Mouse (Mus musculus) intestine, postnatal 0 days (tissue): ENCODE results near the gene Gfra1. TPM values are rescaled to one million over a fixed set of nuclear protein-coding genes. Genes with fewer than 3 reads are reported as not detected.

Experiments used
- ATAC-seq: fragments of 200-750 bp; cut with Nextera tagmentation; 2 replicates; pipeline ENCODE4 v1.8.0; 2017; ENCODE audit warnings: mild to moderate bottlenecking, moderate TSS enrichment, moderate library complexity
- H3K27ac ChIP-seq: fragments of 300-500 bp; sonication (generic); 2 replicates; pipeline ENCODE4 v1.5.1; 2014; ENCODE audit warnings: mild to moderate bottlenecking, low read depth, low read length, moderate library complexity
- H3K27me3 ChIP-seq: fragments of 300-500 bp; sonication (generic); replicated peaks from 2 replicates; pipeline ENCODE4 v1.6.1; 2014; ENCODE audit warnings: low read length, mixed read lengths; ENCODE audit not compliant: control insufficient read depth, insufficient read depth
- H3K36me3 ChIP-seq: fragments of 300-500 bp; sonication (generic); 2 replicates; pipeline ENCODE4 v1.6.1; 2014; ENCODE audit warnings: mild to moderate bottlenecking, moderate library complexity; ENCODE audit not compliant: control insufficient read depth, insufficient read depth
- H3K4me1 ChIP-seq: fragments of 300-500 bp; sonication (generic); replicated peaks from 2 replicates; pipeline ENCODE4 v1.6.1; 2014; ENCODE audit warnings: antibody characterized with exemption, low read length, mixed read lengths; ENCODE audit not compliant: control insufficient read depth, insufficient read depth
- H3K4me2 ChIP-seq: fragments of 300-500 bp; sonication (generic); replicated peaks from 2 replicates; pipeline ENCODE4 v1.6.1; 2014; ENCODE audit warnings: low read depth, mild to moderate bottlenecking, moderate library complexity
- H3K4me3 ChIP-seq: fragments of 300-500 bp; sonication (generic); 2 replicates; pipeline ENCODE4 v1.5.1; 2014; ENCODE audit warnings: low read depth, low read length
- H3K9ac ChIP-seq: fragments of 300-500 bp; sonication (generic); 2 replicates; pipeline ENCODE4 v1.6.1; 2014; ENCODE audit warnings: mild to moderate bottlenecking, low read depth, low read length
- H3K9me3 ChIP-seq: fragments of 300-500 bp; sonication (generic); 2 replicates; pipeline ENCODE4 v1.6.1; 2016; ENCODE audit warnings: mixed run types; ENCODE audit not compliant: control insufficient read depth
- CTCF ChIP-seq: sonication (generic); IDR thresholded peaks from 2 replicates; pipeline ENCODE4 v1.5.1; 2016; ENCODE audit warnings: low read depth, mild to moderate bottlenecking, control low read depth, antibody characterized with exemption, moderate library complexity
- WGBS: fragments of 180-500 bp; shearing (Covaris S2); extraction: QIAGEN DNeasy Blood & Tissue Kit; methylation state at CpG from one replicate; pipeline ENCODE4 v1.1.7; 2014; 5-methylcytosine and 5-hydroxymethylcytosine counted together
- polyA plus RNA-seq: library from polyadenylated mRNA; unstranded; fragments of >200 nt; fragmentation: Nextera tagmentation; extraction: Ambion mirVana; gene quantifications from 2 replicates; pipeline ENCODE4 v1.2.1, GENCODE M21; 2015

Gfra1 gene
- polyA plus RNA-seq, 1 experiment from 2014 or later, result 4.9 TPM

GRCm38 (mm10) chr19:58391796-58392195 is 63.9 kb downstream of the Gfra1 start:
- H3K27ac ChIP-seq, result no peak overlapping the region
- no peaks in the 10 kb centered on the region for H3K27me3 ChIP-seq
- H3K4me1 ChIP-seq, result no peaks in the 10 kb centered on the region; the same call in 1 of the 2 replicates
- H3K4me2 ChIP-seq, result no peak overlapping the region
- TF ChIP-seq CTCF, result no peak
- no peak overlapping the region for H3K4me3 ChIP-seq
- no peaks in the 10 kb centered on the region for H3K9me3 ChIP-seq
- no peaks in the 10 kb centered on the region for H3K36me3 ChIP-seq
- no peak for ATAC-seq
- 72% methylated on average over 5 of the region's 5 CpGs for WGBS
- no peak overlapping the region for H3K9ac ChIP-seq

- H3K9me3 ChIP-seq, result no peaks in the 10 kb centered on the region
- no peak overlapping the region for H3K4me3 ChIP-seq
- H3K27ac ChIP-seq, result no peak overlapping the region
- WGBS, result 81% methylated on average over 8 of the region's 8 CpGs
- no peaks in the 10 kb centered on the region for H3K4me1 ChIP-seq
- H3K27me3 ChIP-seq, result no peaks in the 10 kb centered on the region
- no peak for ATAC-seq
- no peaks in the 10 kb centered on the region for H3K36me3 ChIP-seq
- no peak overlapping the region for H3K9ac ChIP-seq
- H3K4me2 ChIP-seq, result no peak overlapping the region
- TF ChIP-seq CTCF, result no peak
Observed at GRCm38 (mm10) chr19:58389466-58389865, 66.2 kb downstream of the Gfra1 start.

- no peaks in the 10 kb centered on the region for H3K4me1 ChIP-seq
- ATAC-seq, result no peak
- no peaks in the 10 kb centered on the region for H3K27me3 ChIP-seq
- no peaks in the 10 kb centered on the region for H3K9me3 ChIP-seq
- no peaks in the 10 kb centered on the region for H3K36me3 ChIP-seq
- no peak overlapping the region for H3K27ac ChIP-seq
- no peak overlapping the region for H3K4me3 ChIP-seq
- H3K9ac ChIP-seq, result no peak overlapping the region
- WGBS, result 91% methylated on average over 18 of the region's 18 CpGs
- no peak for TF ChIP-seq CTCF
- H3K4me2 ChIP-seq, result no peak overlapping the region
Observed at GRCm38 (mm10) chr19:58388851-58389447, 66.8 kb downstream of the Gfra1 start.

GRCm38 (mm10) chr19:58383273-58383672 is 72.4 kb downstream of the Gfra1 start:
- WGBS, result 56% methylated on average over 3 of the region's 3 CpGs
- Histone ChIP-seq H3K27ac (no peak overlapping the region), H3K4me3 (no peak overlapping the region), H3K9ac (no peak overlapping the region), H3K27me3 (no peaks in the 10 kb centered on the region), H3K36me3 (no peaks in the 10 kb centered on the region), H3K4me2 (no peak overlapping the region), H3K4me1 (no peaks in the 10 kb centered on the region), H3K9me3 (no peaks in the 10 kb centered on the region)
- TF ChIP-seq CTCF, result no peak
- no peak for ATAC-seq

- Histone ChIP-seq H3K9me3 (no peaks in the 10 kb centered on the region), H3K4me3 (no peak overlapping the region), H3K4me2 (no peak overlapping the region), H3K36me3 (no peaks in the 10 kb centered on the region), H3K27me3 (no peaks in the 10 kb centered on the region), H3K4me1 (no peaks in the 10 kb centered on the region), H3K27ac (no peak overlapping the region), H3K9ac (no peak overlapping the region)
- 98% methylated on average over 7 of the region's 7 CpGs for WGBS
- no peak for TF ChIP-seq CTCF
- ATAC-seq, result no peak
Observed at GRCm38 (mm10) chr19:58382535-58382934, 73.2 kb downstream of the Gfra1 start.

GRCm38 (mm10) chr19:58377969-58378368 is 77.7 kb downstream of the Gfra1 start:
- Histone ChIP-seq H3K9ac (no peak overlapping the region), H3K27ac (no peak overlapping the region), H3K36me3 (no peaks in the 10 kb centered on the region), H3K9me3 (no peaks in the 10 kb centered on the region), H3K27me3 (no peaks in the 10 kb centered on the region), H3K4me3 (no peak overlapping the region), H3K4me1 (no peaks in the 10 kb centered on the region), H3K4me2 (no peak overlapping the region)
- WGBS, result 28% methylated on average over 8 of the region's 8 CpGs
- no peak for TF ChIP-seq CTCF
- ATAC-seq, result no peak

GRCm38 (mm10) chr19:58376675-58377102 is 79.0 kb downstream of the Gfra1 start:
- H3K9ac ChIP-seq, result no peak overlapping the region
- H3K4me2 ChIP-seq, result no peak overlapping the region
- H3K27ac ChIP-seq, result no peak overlapping the region
- 22% methylated on average over 8 of the region's 8 CpGs for WGBS
- H3K4me1 ChIP-seq, result no peaks in the 10 kb centered on the region
- H3K9me3 ChIP-seq, result no peaks in the 10 kb centered on the region
- no peaks in the 10 kb centered on the region for H3K27me3 ChIP-seq
- ATAC-seq, result no peak
- H3K36me3 ChIP-seq, result no peaks in the 10 kb centered on the region
- H3K4me3 ChIP-seq, result no peak overlapping the region
- no peak for TF ChIP-seq CTCF
